Mouse (Mus musculus): ENCODE measurements around the gene Crygb. TPM values are rescaled to one million over a fixed set of nuclear protein-coding genes. Genes with fewer than 3 reads are reported as not detected.

The Crygb gene
- polyA plus RNA-seq (2011; ENCODE audit: insufficient read depth, insufficient read length, low replicate concordance, missing spikeins), result not detected in 2 replicates

DNA sequence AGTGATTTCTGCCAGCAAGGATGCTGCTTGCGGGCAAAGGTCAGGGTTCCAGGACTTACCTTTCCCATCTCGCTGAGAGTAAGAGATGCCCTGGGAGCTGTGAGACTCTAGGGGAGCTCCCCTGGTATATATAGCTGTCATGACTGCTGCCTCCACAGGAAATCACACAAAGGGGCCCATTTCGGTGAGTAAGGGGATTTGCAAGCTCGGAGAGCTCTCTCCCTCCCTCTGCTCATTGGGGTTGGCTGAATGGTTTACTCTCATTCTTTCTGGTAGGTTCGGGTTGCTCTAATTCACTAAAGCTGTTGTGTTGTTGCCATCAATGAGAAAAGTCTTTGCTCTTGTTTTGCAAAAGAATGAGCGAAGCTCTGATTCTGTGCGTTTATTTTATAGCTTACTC lies at the start of gene Crygb:
Gene Crygb, minus strand, starts transcription at position 101 of the 400 bp plus-strand sequence.
- Histone ChIP-seq H3K4me1 (ENCODE audit: control insufficient read depth, insufficient read depth, low read length) (no peaks in the 10 kb centered on the region), H3K4me3 (replicated peaks; ENCODE audit: control insufficient read depth, low read depth, low read length) (no peak within 1 kb of the TSS), H3K27ac (ENCODE audit: control insufficient read depth, insufficient read depth, low read depth, low read length, poor library complexity) (no peak within 1 kb of the TSS)
- TF ChIP-seq CTCF (IDR thresholded peaks at IDR 0.05; ENCODE audit: control insufficient read depth, insufficient read depth, low read length), result no peak
- TF ChIP-seq POLR2A (IDR thresholded peaks at IDR 0.05; ENCODE audit: borderline replicate concordance, control insufficient read depth, low read depth, low read length), result no peak
- 52% methylated on average over 7 of the region's 7 CpGs for WGBS

DNA sequence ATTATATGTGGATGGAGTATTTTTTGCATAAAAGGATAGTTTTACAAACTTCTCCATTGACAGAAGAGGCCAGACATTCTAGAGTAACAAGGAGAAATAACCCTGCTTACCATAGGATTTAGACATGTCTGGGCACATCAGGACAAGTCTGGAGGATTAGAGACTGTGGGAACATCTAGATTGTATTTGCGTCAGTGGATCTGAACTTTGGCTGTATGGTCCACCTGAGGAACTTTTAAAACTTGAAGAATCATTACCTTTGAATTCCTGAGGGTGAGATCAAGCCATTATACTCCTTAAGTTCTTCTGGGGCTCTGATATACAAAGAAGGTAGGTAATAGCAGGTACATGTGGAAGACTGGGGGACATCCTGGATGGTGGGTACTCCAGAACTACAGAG lies 49.6 kb upstream of the Crygb start:
- Histone ChIP-seq H3K4me3 (replicated peaks; ENCODE audit: control insufficient read depth, low read depth, low read length) (no peak overlapping the region), H3K4me1 (ENCODE audit: control insufficient read depth, insufficient read depth, low read length) (no peaks in the 10 kb centered on the region), H3K27ac (ENCODE audit: control insufficient read depth, insufficient read depth, low read depth, low read length, poor library complexity) (no peak overlapping the region)
- no peak for TF ChIP-seq CTCF (IDR thresholded peaks at IDR 0.05; ENCODE audit: control insufficient read depth, insufficient read depth, low read length)
- no peak for TF ChIP-seq POLR2A (IDR thresholded peaks at IDR 0.05; ENCODE audit: borderline replicate concordance, control insufficient read depth, low read depth, low read length)
- 78% methylated on average over 1 of the region's 1 CpGs for WGBS

DNA sequence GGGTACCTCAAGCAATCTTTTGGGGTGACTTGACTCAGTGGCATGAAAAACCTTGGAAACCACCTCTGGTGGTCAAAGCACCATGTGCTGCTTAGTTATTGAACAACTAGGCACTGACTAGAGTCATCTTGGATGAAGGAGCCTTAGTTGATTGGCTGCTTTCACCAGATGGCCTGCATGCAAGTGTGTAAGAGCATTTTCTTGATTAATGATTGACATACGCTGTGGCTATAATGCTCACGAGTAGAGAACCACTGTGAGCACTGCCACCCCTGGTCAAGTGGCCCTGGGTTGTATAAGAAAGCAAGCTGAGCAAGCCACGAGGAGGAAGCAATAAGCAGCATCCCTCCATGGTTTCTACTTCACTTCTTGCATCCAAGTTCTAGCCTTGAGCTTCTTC lies 48.1 kb upstream of the Crygb start:
- no peak overlapping the region for H3K4me3 ChIP-seq (replicated peaks; ENCODE audit: control insufficient read depth, low read depth, low read length)
- no peaks in the 10 kb centered on the region for H3K4me1 ChIP-seq (ENCODE audit: control insufficient read depth, insufficient read depth, low read length)
- WGBS, result 69% methylated on average over 3 of the region's 3 CpGs
- H3K27ac ChIP-seq (ENCODE audit: control insufficient read depth, insufficient read depth, low read depth, low read length, poor library complexity), result no peak overlapping the region
- TF ChIP-seq POLR2A (IDR thresholded peaks at IDR 0.05; ENCODE audit: borderline replicate concordance, control insufficient read depth, low read depth, low read length), result no peak
- TF ChIP-seq CTCF (IDR thresholded peaks at IDR 0.05; ENCODE audit: control insufficient read depth, insufficient read depth, low read length), result no peak

DNA sequence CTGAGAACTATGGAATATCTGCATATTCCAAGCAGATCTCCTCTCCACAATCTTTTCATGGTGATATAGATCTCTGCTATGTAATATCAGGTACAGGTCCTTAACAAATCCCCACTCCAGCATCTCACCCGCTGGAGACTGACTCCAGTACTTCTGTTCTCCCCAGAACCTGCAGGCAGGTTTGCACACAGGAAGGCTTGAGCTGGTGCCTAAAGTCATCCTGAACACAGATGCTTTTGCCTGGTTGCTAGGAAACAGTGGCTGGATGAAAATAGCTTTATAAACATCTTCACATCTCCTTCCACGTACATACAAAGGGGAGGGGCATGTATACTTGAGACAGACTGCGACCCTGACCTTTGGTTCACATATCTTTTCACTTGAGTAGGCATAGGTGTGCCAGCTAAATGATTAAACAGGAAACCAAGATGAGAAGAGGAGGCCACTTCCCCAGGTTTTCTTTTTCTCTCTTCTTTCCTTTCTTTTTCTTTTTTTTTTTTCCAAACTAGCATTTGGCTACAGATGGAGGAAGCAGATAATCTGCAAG lies 47.6 kb upstream of the Crygb start:
- WGBS, result 79% methylated on average over 3 of the region's 3 CpGs
- H3K4me1 ChIP-seq (ENCODE audit: control insufficient read depth, insufficient read depth, low read length), result no peaks in the 10 kb centered on the region
- H3K4me3 ChIP-seq (replicated peaks; ENCODE audit: control insufficient read depth, low read depth, low read length), result no peak overlapping the region
- no peak for TF ChIP-seq CTCF (IDR thresholded peaks at IDR 0.05; ENCODE audit: control insufficient read depth, insufficient read depth, low read length)
- no peak for TF ChIP-seq POLR2A (IDR thresholded peaks at IDR 0.05; ENCODE audit: borderline replicate concordance, control insufficient read depth, low read depth, low read length)
- no peak overlapping the region for H3K27ac ChIP-seq (ENCODE audit: control insufficient read depth, insufficient read depth, low read depth, low read length, poor library complexity)

DNA sequence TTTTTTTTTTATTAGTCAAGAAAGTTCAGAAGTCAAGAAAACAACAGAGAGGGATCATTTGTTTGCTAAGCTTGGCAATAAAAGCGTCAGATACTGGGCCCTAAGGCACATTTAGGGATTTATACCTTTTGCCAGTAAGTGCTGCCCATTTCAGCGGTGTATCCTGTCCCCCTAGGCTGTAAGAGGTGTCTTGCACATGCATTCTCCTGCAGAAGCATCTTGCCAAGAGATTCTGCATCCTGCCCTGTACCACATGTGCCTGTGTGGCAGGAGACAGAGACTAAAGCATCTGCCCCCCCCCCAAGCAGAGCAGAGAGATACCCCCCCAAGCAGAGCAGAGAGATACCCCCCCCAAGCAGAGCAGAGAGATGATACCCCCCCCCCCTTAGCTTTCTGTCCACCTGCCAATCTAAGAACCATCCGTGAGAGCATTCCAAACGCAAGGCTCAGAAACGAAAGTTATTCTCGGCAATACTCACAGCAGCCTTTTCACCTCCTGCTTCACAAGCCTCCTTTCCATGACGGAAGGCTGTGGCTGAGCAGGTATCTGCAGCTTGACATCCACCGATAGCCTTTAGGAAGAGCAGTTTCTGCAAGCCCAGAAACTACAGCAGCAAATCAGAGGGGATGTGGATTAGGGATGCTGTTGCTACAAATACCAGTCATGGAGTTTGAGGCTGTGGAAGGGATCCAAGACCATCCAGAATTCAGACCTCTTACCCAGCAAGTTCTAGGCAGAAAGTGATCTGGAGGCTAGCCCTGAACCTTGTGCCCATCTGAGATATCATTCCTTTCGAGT lies 40.7 kb upstream of the Crygb start, which contains the start of gene D630023F18Rik:
Gene D630023F18Rik, minus strand, starts transcription at position 641 of the 799 bp plus-strand sequence.
- TF ChIP-seq POLR2A (IDR thresholded peaks at IDR 0.05; ENCODE audit: borderline replicate concordance, control insufficient read depth, low read depth, low read length), result no peak
- TF ChIP-seq CTCF (IDR thresholded peaks at IDR 0.05; ENCODE audit: control insufficient read depth, insufficient read depth, low read length), result no peak
- Histone ChIP-seq H3K4me1 (ENCODE audit: control insufficient read depth, insufficient read depth, low read length) (no peaks in the 10 kb centered on the region), H3K27ac (ENCODE audit: control insufficient read depth, insufficient read depth, low read depth, low read length, poor library complexity) (no peak within 1 kb of the TSS), H3K4me3 (replicated peaks; ENCODE audit: control insufficient read depth, low read depth, low read length) (no peak within 1 kb of the TSS)
- 35% methylated on average over 9 of the region's 9 CpGs for WGBS

DNA sequence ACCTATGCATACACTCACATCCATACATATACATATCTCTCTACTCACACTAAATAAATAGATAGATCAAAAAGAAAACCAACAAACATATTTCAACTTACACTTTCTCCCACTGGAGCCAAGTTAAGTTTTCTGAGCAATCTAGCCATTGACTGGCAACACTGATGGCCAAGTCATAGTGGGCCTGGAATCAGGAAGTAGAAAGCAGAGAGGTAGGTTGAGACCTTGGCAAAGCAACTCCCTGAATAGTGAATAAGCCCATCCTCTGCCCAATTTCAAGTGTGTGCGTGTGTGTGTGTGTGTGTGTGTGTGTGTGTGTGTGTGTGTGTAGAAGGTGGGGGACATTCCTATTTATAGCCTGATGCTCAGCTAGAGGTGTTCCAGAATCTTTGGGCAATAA lies 37.4 kb upstream of the Crygb start, which contains the start of gene Gm28845:
Gene Gm28845, minus strand, starts transcription at position 121 of the 400 bp plus-strand sequence.
- Histone ChIP-seq H3K4me1 (ENCODE audit: control insufficient read depth, insufficient read depth, low read length) (peaks cover 3% of the 10 kb centered on the region; the same call in 1 of the 2 replicates), H3K4me3 (replicated peaks; ENCODE audit: control insufficient read depth, low read depth, low read length) (no peak within 1 kb of the TSS), H3K27ac (ENCODE audit: control insufficient read depth, insufficient read depth, low read depth, low read length, poor library complexity) (no peak within 1 kb of the TSS)
- 71% methylated on average over 1 of the region's 1 CpGs for WGBS
- TF ChIP-seq CTCF (IDR thresholded peaks at IDR 0.05; ENCODE audit: control insufficient read depth, insufficient read depth, low read length) (no peak), POLR2A (IDR thresholded peaks at IDR 0.05; ENCODE audit: borderline replicate concordance, control insufficient read depth, low read depth, low read length) (no peak)

DNA sequence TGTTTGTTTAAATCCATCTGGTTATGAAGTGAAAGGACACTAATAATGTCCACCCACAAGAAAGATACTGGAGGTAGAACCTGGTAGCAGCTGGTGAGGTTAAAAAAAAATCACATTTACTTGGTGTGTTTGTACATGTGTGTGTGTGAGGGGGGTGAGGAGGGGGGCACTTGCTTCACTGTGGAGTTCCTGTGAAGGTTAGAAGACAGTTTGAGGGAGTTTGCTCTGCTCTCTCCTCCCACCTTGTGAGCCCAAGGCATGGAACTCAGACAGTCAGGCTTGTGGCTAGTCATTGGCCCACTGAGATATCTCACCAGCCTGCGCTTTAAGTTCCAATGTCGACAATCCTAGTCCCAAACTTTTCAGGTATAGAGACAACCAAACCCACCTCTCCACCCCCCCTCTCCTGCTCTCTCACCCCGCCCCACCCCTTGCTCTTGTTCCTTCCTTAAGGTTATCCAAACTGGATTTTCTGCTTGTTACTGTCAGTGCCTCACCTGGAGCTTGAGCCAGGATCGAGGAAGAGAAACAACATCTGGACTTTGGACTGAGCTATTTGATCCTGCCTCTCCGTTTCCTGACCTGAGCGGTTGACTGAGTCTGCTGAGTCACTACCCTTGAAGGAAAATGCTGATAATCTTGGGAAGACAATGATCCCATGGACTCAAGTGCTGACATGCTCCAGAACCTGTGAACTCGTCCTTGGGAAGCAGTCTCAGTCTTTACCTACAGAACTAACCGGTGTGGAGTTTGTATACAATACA lies 36.2 kb upstream of the Crygb start:
- H3K27ac ChIP-seq (ENCODE audit: control insufficient read depth, insufficient read depth, low read depth, low read length, poor library complexity), result no peak overlapping the region
- WGBS, result 78% methylated on average over 8 of the region's 8 CpGs
- TF ChIP-seq CTCF (IDR thresholded peaks at IDR 0.05; ENCODE audit: control insufficient read depth, insufficient read depth, low read length) (no peak), POLR2A (IDR thresholded peaks at IDR 0.05; ENCODE audit: borderline replicate concordance, control insufficient read depth, low read depth, low read length) (no peak)
- peaks cover 6% of the 10 kb centered on the region; the same call in 1 of the 2 replicates for H3K4me1 ChIP-seq (ENCODE audit: control insufficient read depth, insufficient read depth, low read length)
- H3K4me3 ChIP-seq (replicated peaks; ENCODE audit: control insufficient read depth, low read depth, low read length), result no peak overlapping the region

All from bone marrow, adult 2 months (tissue).